Mouse (Mus musculus): Measurements from ENCODE around the gene Paqr8. TPM values are rescaled to one million over a fixed set of nuclear protein-coding genes. Genes with fewer than 3 reads are reported as not detected.
A peak's percentile ranks its signal among the peaks of the same experiment; 100 is the strongest.
"Not testable (repeated sequence)": the region's sequence is repeated elsewhere in the genome, so short reads cannot be mapped to it uniquely, and the experiment has no call there.

Paqr8 gene
- total RNA-seq, 2 experiments from 2014 or later, result 93.1 to 132 TPM

GRCm38 (mm10) chr1:20908541-20908940, 18.1 kb downstream of the Paqr8 start:
- no peak for DNase-seq (ENCODE audit: low spot score in 2 of 2)

- DNase-seq (ENCODE audit: low spot score in 2 of 2), result no peak
Observed at GRCm38 (mm10) chr1:20912115-20912514, 21.7 kb downstream of the Paqr8 start.

GRCm38 (mm10) chr1:20912527-20913171, 22.2 kb downstream of the Paqr8 start:
- DNase-seq (ENCODE audit: low spot score in 2 of 2), result no peak

GRCm38 (mm10) chr1:20914769-20915168, 24.4 kb downstream of the Paqr8 start:
- DNase-seq (ENCODE audit: low spot score in 2 of 2), result no peak

- DNase-seq (ENCODE audit: low spot score in 2 of 2), result no peak
Observed at GRCm38 (mm10) chr1:20915608-20916007, 25.2 kb downstream of the Paqr8 start.

GRCm38 (mm10) chr1:20917496-20918050, 27.2 kb downstream of the Paqr8 start:
- DNase-seq (ENCODE audit: low spot score in 2 of 2), result no peak

GRCm38 (mm10) chr1:20919728-20920127, 29.3 kb downstream of the Paqr8 start:
- DNase-seq (ENCODE audit: low spot score in 2 of 2), result no peak

- DNase-seq (ENCODE audit: low spot score in 2 of 2), result peak; percentile 30 to 39
Observed at GRCm38 (mm10) chr1:20921081-20921528, 30.7 kb downstream of the Paqr8 start.

- no peak for DNase-seq (ENCODE audit: low spot score in 2 of 2)
Observed at GRCm38 (mm10) chr1:20922612-20923399, 32.4 kb downstream of the Paqr8 start.

GRCm38 (mm10) chr1:20925324-20925723, 34.9 kb downstream of the Paqr8 start:
- DNase-seq (ENCODE audit: low spot score in 2 of 2), result not testable (repeated sequence)

- DNase-seq (ENCODE audit: low spot score in 2 of 2), result no peak
Observed at GRCm38 (mm10) chr1:20925926-20926325, 35.5 kb downstream of the Paqr8 start.

GRCm38 (mm10) chr1:20926376-20926775, 36.0 kb downstream of the Paqr8 start:
- no peak for DNase-seq (ENCODE audit: low spot score in 2 of 2)

GRCm38 (mm10) chr1:20928487-20928886, 38.1 kb downstream of the Paqr8 start:
- no peak for DNase-seq (ENCODE audit: low spot score in 2 of 2)

- peak; percentile 70 to 81 for DNase-seq (ENCODE audit: low spot score in 2 of 2)
Observed at GRCm38 (mm10) chr1:20933457-20933856, 43.1 kb downstream of the Paqr8 start.

GRCm38 (mm10) chr1:20935106-20935505, 44.7 kb downstream of the Paqr8 start:
- DNase-seq (ENCODE audit: low spot score in 2 of 2), result peak in 1 of 2 experiments; percentile 48

- DNase-seq (ENCODE audit: low spot score in 2 of 2), result peak; percentile 64 to 71
Observed at GRCm38 (mm10) chr1:20939046-20939445, 48.6 kb downstream of the Paqr8 start.

GRCm38 (mm10) chr1:20940151-20940550, 49.7 kb downstream of the Paqr8 start:
- no peak for DNase-seq (ENCODE audit: low spot score in 2 of 2)

- DNase-seq (ENCODE audit: low spot score in 2 of 2), result no peak
Observed at GRCm38 (mm10) chr1:20941322-20941721, 50.9 kb downstream of the Paqr8 start.

- DNase-seq (ENCODE audit: low spot score in 2 of 2), result no peak
Observed at GRCm38 (mm10) chr1:20941857-20942256, 51.5 kb downstream of the Paqr8 start.

GRCm38 (mm10) chr1:20943016-20943415, 52.6 kb downstream of the Paqr8 start:
- no peak for DNase-seq (ENCODE audit: low spot score in 2 of 2)

GRCm38 (mm10) chr1:20951300-20951763, 60.9 kb downstream of the Paqr8 start, which contains the start of gene Efhc1:
Gene Efhc1 (plus strand): TSS chr1:20951626.
- DNase-seq (ENCODE audit: low spot score in 2 of 2), result peak; percentile 93 to 94

GRCm38 (mm10) chr1:20951799-20952198, 61.4 kb downstream of the Paqr8 start:
- DNase-seq (ENCODE audit: low spot score in 2 of 2), result no peak

Measured in layer of hippocampus, postnatal 10 days (tissue).